Mouse (Mus musculus) heart, adult 2 months (tissue): ENCODE measurements around the gene Fam104a. TPM values are rescaled to one million over a fixed set of nuclear protein-coding genes. Genes with fewer than 3 reads are reported as not detected.

Experiments
- DNase-seq, 2 experiments: peaks; one replicate each; pipeline ENCODE4 v3.0.0; 2021
- H3K27ac ChIP-seq: fragments of 200-600 bp; 2 replicates; pipeline ENCODE4 v1.8.1; 2022
- H3K27me3 ChIP-seq: fragments of 200-500 bp; 2 replicates; pipeline ENCODE4 v1.6.1; 2012; ENCODE audit warnings: mild to moderate bottlenecking, low read length, inconsistent platforms, mixed read lengths; ENCODE audit not compliant: control insufficient read depth, insufficient read depth
- H3K36me3 ChIP-seq: fragments of 200-500 bp; 2 replicates; pipeline ENCODE4 v1.6.1; 2012; ENCODE audit warnings: low read length, inconsistent platforms; ENCODE audit not compliant: control insufficient read depth, insufficient read depth
- H3K4me1 ChIP-seq: fragments of 200-500 bp; 2 replicates; pipeline ENCODE4 v1.6.1; 2011; ENCODE audit warnings: low read length; ENCODE audit not compliant: control insufficient read depth, insufficient read depth
- H3K4me3 ChIP-seq: fragments of 200-600 bp; 2 replicates; pipeline ENCODE4 v1.8.1; 2022
- H3K79me2 ChIP-seq: fragments of 200-500 bp; replicated peaks from 2 replicates; pipeline ENCODE4 v1.6.1; 2012; ENCODE audit warnings: mild to moderate bottlenecking, inconsistent platforms, low read length, moderate library complexity, mixed read lengths; ENCODE audit not compliant: control insufficient read depth, insufficient read depth
- H3K9ac ChIP-seq: fragments of 200-500 bp; 2 replicates; pipeline ENCODE4 v1.6.1; 2012; ENCODE audit warnings: low read depth, mild to moderate bottlenecking, control low read depth, inconsistent platforms, low read length, mixed read lengths
- CTCF ChIP-seq: fragments of 200-600 bp; IDR thresholded peaks from 2 replicates; pipeline ENCODE4 v1.8.1; 2022; ENCODE audit warnings: antibody characterized with exemption, mild to moderate bottlenecking, moderate library complexity
- EP300 ChIP-seq: fragments of 200-500 bp; IDR thresholded peaks from 2 replicates; pipeline ENCODE4 v1.6.1; 2011; ENCODE audit warnings: low read depth, low read length, control low read depth; ENCODE audit not compliant: insufficient read depth
- POLR2A ChIP-seq: fragments of 200-500 bp; IDR thresholded peaks from 2 replicates; pipeline ENCODE4 v1.6.1; 2011; ENCODE audit warnings: mild to moderate bottlenecking, low read depth, low read length, control low read depth; ENCODE audit not compliant: insufficient read depth
- WGBS: fragments of 180-500 bp; shearing (Covaris S2); methylation state at CpG from one replicate; pipeline ENCODE4 v1.1.7; 2018; 5-methylcytosine and 5-hydroxymethylcytosine counted together
- intact Hi-C: fragments of 180-260 bp; cut with DNase I; formaldehyde crosslinking; loops from one replicate; pipeline ENCODE4 v1.15.1; 2025
- polyA plus RNA-seq: library from polyadenylated mRNA; depleted of rRNA; stranded (reverse); fragments of >200 nt; gene quantifications from 2 replicates; pipeline ENCODE4 v1.2.3, GENCODE M21; 2012
- total RNA-seq, 2 experiments: library from RNA; stranded (reverse); gene quantifications; 2 replicates each; pipeline ENCODE4 v1.2.3; 2021

The Fam104a gene
- total and polyA plus RNA-seq, 3 experiments: 12.4 to 16.4 (median 15.3) TPM

DNA sequence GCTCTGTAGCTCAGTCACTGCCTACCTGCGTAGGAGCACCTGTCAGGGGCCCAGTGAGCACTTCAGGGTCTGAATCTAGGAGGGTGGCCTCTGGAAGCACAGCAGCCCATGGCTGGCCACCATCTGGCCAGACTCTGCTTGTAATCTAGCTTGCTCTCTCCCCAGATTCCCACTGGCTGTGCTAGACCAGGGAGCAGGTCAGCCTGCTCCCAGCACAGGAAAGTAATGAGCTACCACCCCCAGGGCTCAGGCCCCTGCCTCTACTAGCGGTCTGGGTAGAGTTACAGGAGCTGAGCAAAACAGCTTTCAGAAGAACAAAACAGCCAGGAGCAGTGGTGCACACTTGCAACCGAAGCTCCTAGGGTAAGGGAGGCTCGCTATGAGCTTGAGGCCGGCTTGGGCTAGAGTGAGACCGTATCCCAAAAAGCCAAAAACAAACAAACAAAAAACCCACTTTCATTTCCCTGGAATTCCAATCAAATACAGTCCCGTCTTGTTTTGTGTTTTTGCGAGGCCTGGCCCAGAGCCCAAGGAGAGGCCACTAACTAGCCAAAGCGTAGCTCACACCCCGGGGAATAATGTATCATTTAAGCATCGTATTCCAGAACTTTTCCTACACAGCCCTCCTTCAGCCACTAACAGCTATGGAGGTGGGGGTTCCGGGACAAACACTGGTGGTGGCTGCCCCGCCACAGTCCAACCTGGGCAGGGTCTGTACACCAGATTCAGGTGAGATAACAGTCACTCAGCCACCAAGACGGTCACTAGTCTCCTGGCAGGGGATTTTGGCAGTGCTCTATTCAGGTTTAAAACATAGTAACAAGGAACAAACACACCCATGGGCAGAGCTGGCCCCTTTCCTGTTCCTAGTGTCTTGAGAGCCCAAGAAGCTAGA, 43.3 kb upstream of the Fam104a start:
- intact Hi-C loops: no loop called here
- peak overlapping the region; percentile 63 for H3K27ac ChIP-seq
- H3K4me1 ChIP-seq: peaks cover 24% of the 10 kb centered on the region
- 64% methylated on average over 14 of the region's 14 CpGs for WGBS
- H3K79me2 ChIP-seq: no peaks in the 10 kb centered on the region; the same call in 1 of the 2 replicates
- H3K27me3 ChIP-seq: no peaks in the 10 kb centered on the region
- DNase-seq: peak in 1 of 2 experiments; percentile 46
- no peak overlapping the region for H3K9ac ChIP-seq
- no peak overlapping the region for H3K4me3 ChIP-seq
- TF ChIP-seq CTCF: no peak
- no peak for TF ChIP-seq POLR2A
- TF ChIP-seq EP300: no peak
- no peaks in the 10 kb centered on the region for H3K36me3 ChIP-seq

DNA sequence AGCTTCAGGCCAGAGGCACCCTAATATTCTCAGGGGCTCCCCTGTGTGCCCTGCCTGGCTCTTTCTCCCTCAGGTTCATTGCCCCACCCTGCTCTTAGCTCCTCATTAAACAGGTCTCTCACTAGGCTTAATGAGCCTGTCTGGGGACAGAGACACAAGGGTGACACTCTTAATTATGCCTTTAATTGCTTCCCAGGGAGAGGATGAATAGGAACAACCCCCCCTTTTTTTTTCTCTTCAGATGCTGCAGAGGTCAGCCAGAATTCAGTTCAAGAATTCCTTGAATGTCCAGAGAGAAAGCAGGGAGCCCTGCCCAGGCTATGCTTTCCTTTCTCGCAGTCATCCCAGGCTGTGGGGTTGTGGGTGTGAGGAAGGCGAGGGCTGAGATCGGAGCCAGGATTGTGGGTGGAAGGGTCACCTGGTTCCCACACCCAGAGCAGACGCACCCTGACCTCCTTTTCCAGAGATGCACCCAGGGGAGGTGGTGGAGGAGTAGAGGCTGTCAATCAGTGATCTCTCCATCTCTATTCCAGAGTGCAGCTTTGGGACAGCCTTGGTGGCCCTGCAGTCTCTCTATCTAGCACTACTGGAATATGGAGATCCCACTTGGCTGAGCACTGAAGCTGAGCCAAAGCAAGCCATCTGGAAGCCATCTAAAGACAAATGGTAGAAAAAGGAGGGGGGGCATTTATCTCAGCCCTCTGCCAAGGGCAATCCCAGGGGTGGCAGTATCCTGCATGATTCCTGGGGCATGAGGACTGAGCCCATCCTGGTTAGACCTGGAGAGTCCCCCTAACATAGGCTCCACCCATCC, 41.5 kb upstream of the Fam104a start:
- TF ChIP-seq CTCF (no peak), EP300 (0 out of 2 replicates have a peak, but pooled peaks have one; percentile 48), POLR2A (0 out of 2 replicates have a peak, but pooled peaks have one; percentile 6)
- H3K27ac ChIP-seq: peak overlapping the region; percentile 52
- H3K9ac ChIP-seq: no peak overlapping the region
- intact Hi-C loops: no loop called here
- no peaks in the 10 kb centered on the region for H3K27me3 ChIP-seq
- H3K79me2 ChIP-seq: no peaks in the 10 kb centered on the region; the same call in 1 of the 2 replicates
- H3K4me3 ChIP-seq: no peak overlapping the region
- DNase-seq: peak; percentile 61 to 76
- H3K36me3 ChIP-seq: no peaks in the 10 kb centered on the region
- peaks cover 18% of the 10 kb centered on the region for H3K4me1 ChIP-seq
- WGBS: 56% methylated on average over 4 of the region's 4 CpGs

DNA sequence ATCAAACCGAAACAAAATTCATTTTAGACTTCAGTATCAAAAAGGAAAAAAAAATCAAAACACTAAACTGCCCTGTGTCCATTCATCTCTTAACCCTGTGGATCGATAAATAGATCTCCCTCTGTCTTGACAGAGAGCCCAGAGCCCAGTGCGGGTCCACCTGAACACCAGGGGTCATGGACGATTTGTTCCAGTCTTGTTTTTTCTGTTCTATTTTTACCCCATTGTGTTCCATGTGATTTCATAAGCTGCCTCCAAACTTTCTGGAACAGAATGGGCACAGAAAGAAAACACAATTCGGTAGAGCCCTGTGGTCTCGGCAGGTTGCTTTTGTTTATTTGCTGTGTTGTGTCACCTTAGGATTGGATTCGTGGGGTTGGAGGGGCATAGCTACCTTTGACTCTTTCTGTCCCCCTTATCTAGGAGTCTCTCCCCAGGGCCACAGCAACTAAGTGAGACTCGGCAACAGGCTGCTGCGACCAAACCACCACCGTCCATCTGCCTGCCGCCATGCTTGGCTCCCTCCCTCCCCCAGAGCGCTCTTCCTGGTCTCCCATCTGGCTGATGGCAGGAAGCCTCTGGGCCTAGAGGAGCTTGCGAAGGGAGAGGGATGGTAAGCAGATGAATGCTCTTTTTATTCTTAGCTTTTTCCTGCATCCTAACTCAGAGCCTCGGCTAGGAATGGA, 38.6 kb upstream of the Fam104a start:
- Histone ChIP-seq H3K9ac (peak overlapping the region; percentile 21; the same call in 1 of the 2 replicates), H3K79me2 (no peaks in the 10 kb centered on the region), H3K4me1 (peaks cover 14% of the 10 kb centered on the region), H3K36me3 (no peaks in the 10 kb centered on the region), H3K27me3 (no peaks in the 10 kb centered on the region), H3K27ac (peak overlapping the region; percentile 58), H3K4me3 (peak overlapping the region; percentile 14; the same call in 1 of the 2 replicates)
- TF ChIP-seq POLR2A: no peak
- TF ChIP-seq EP300: 0 out of 2 replicates have a peak, but pooled peaks have one; percentile 10
- peak; percentile 19; the same call in 1 of the 2 replicates for TF ChIP-seq CTCF
- intact Hi-C loops: no loop called here
- WGBS: 35% methylated on average over 14 of the region's 14 CpGs
- no peak for DNase-seq

DNA sequence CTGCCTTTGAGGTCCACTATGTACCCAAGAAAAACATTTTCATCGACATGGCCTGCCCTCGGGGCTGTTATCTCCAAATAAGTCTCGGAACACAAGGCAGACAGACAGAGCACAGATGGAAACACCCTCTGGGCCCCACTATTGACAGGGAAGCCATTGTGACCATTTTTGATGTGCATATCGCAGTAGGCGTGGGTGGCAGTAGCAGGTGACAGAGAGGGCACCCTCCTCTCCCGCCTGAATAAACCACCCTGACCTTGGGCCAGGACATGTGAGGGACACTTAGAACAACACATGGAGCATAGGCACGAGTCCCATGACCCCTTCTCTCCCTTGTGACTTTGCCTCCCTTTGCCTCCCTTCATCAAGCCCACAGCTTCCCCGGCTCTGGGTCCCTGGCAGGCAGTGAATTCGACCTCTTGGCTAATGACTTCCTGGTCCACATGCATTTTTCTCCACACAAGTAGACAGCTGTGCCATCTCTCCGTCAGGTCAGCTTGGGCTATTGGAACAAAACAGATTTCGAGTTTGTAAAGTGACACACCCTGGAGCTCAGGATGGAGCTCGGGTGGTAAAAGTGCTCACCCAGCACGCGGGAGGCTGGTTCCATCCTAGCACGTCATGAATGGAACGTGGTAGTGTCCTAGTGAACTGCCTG, 33.9 kb upstream of the Fam104a start:
- WGBS: 61% methylated on average over 16 of the region's 16 CpGs
- H3K4me1 ChIP-seq: peaks cover 4% of the 10 kb centered on the region
- H3K9ac ChIP-seq: no peak overlapping the region
- DNase-seq: no peak
- H3K27me3 ChIP-seq: no peaks in the 10 kb centered on the region
- H3K27ac ChIP-seq: no peak overlapping the region
- TF ChIP-seq CTCF (no peak), EP300 (no peak), POLR2A (no peak)
- H3K4me3 ChIP-seq: no peak overlapping the region
- intact Hi-C loops: no loop called here
- H3K79me2 ChIP-seq: no peaks in the 10 kb centered on the region
- H3K36me3 ChIP-seq: no peaks in the 10 kb centered on the region

DNA sequence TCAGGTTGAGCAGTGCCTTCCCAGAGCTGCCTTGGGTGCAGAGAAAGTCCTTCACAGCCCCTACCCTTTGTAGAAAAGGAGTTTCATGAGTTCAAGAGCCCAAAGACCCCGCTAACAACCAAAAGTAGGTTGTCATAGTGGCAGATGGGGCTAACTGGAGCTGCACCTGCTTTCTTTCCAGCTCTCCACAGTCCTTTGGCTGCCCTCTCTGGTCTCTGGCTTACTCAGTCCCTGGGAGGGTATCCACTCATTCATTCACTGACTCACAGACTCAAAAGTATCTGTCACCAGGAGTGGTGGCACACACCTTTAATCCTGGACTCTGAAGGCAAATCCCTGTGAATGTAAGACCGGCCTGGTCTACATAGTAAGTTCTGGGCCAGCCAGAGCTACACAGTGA, 32.2 kb upstream of the Fam104a start:
- WGBS: 97% methylated on average over 2 of the region's 2 CpGs
- Histone ChIP-seq H3K27me3 (no peaks in the 10 kb centered on the region), H3K9ac (no peak overlapping the region), H3K27ac (no peak overlapping the region), H3K4me3 (no peak overlapping the region), H3K79me2 (no peaks in the 10 kb centered on the region), H3K4me1 (no peaks in the 10 kb centered on the region), H3K36me3 (no peaks in the 10 kb centered on the region)
- DNase-seq: no peak
- TF ChIP-seq CTCF: no peak
- no peak for TF ChIP-seq POLR2A
- no peak for TF ChIP-seq EP300
- intact Hi-C loops: no loop called here
